Mouse (Mus musculus) macrophage (primary cell): ENCODE measurements at regions not wholly inside any gene's neighbourhood (a gene's known extent, or its start where the extent isn't known, plus 50 kb on each side); places are given as distances from the start of the nearest gene placed in this dataset.

Experiments used
- H3K27ac ChIP-seq: fragments of 350-480 bp; formaldehyde crosslinking; 2 replicates; pipeline ENCODE4 v1.9.0; 2021
- H3K36me3 ChIP-seq: fragments of 350-480 bp; formaldehyde crosslinking; 2 replicates; pipeline ENCODE4 v1.9.0; 2021; ENCODE audit errors: inconsistent target
- H3K4me3 ChIP-seq: fragments of 350-480 bp; formaldehyde crosslinking; 2 replicates; pipeline ENCODE4 v1.9.0; 2021; ENCODE audit errors: inconsistent target
- H3K79me2 ChIP-seq: fragments of 350-480 bp; formaldehyde crosslinking; 2 replicates; pipeline ENCODE4 v1.9.0; 2021; ENCODE audit errors: inconsistent target
- WGBS: methylation state at CpG from one replicate; pipeline ENCODE4 v1.1.7; 2026; ENCODE audit warnings: inconsistent platforms; ENCODE audit not compliant: missing documents; 5-methylcytosine and 5-hydroxymethylcytosine counted together

DNA sequence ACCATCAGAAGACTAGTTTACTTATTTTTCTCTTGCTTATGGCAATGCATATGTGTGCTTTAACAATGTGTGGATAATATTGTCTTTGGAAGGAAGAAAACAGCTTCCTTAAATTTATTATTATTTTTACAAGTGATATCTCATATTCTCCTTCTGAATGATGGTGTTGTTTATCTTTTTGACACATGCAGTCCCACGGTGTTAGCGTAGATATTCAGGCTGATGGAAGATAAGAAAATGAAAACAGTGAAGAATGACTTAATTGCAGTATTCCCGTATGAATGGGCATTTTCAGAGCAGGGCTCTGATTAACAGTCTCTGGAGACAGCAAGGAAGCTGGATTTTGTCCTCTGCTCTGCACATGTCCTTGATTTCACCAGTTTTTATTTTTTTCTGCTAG, 303.5 kb upstream of the Pdcd1 start:
- no peaks in the 10 kb centered on the region for H3K79me2 ChIP-seq
- H3K4me3 ChIP-seq: no peak overlapping the region
- WGBS: 94% methylated on average over 3 of the region's 3 CpGs
- no peak overlapping the region for H3K27ac ChIP-seq
- no peaks in the 10 kb centered on the region for H3K36me3 ChIP-seq

DNA sequence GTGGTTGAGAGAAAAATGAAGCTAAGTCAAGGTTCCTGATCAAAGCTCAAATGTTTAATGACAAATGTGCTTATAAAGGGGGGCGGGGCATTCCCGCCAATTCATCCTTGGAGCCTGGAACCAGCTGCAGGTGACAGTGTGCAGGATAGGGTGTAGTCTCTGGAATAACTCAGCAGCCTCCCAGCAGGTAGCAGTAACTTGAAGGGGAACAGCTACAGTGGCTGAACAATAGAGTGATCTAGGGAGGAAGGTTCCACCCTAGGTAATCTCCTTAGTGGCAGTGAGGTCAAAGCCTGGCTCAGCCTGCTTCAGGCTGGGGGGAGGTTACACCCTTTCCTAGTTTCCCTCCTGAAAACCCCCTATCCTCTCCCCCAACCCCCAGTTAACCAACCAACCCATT, 290.2 kb upstream of the Pdcd1 start:
- WGBS: 83% methylated on average over 2 of the region's 2 CpGs

GRCm38 (mm10) chr1:94341237-94341636, 288.9 kb upstream of the Pdcd1 start:
- H3K4me3 ChIP-seq: no peak overlapping the region
- H3K79me2 ChIP-seq: no peaks in the 10 kb centered on the region
- H3K27ac ChIP-seq: no peak overlapping the region
- 84% methylated on average over 3 of the region's 3 CpGs for WGBS
- no peaks in the 10 kb centered on the region for H3K36me3 ChIP-seq

More for the DNA sequence above, 290.2 kb upstream of the Pdcd1 start:
- no peak overlapping the region for H3K27ac ChIP-seq
- H3K36me3 ChIP-seq: no peaks in the 10 kb centered on the region
- H3K79me2 ChIP-seq: no peaks in the 10 kb centered on the region
- no peak overlapping the region for H3K4me3 ChIP-seq

- Histone ChIP-seq H3K79me2 (no peaks in the 10 kb centered on the region), H3K27ac (no peak overlapping the region), H3K4me3 (no peak overlapping the region), H3K36me3 (no peaks in the 10 kb centered on the region)
Observed at GRCm38 (mm10) chr1:94318029-94318428, 265.7 kb upstream of the Pdcd1 start.

DNA sequence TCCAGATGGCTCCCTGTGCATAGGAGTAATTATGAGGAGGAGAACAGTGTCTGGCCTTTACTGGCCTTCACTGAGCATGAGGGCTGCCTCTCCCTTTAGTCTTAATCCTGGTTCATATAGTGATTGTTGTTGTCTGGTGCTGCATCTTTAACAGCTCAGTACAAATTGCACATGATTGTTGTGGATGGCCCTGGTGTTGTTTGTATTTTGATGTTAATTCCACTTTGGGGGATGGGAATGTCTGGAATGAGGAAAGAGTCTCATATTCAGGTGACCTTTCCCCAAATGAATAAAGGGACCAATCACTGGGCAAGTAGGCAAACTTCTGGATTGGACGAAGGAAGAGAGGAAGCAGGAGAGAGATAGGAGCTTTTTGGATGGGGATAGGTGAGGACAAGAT, 246.0 kb upstream of the Pdcd1 start:
- WGBS: 82% methylated on average over 1 of the region's 1 CpGs
- no peaks in the 10 kb centered on the region for H3K79me2 ChIP-seq
- no peak overlapping the region for H3K27ac ChIP-seq
- H3K36me3 ChIP-seq: no peaks in the 10 kb centered on the region
- H3K4me3 ChIP-seq: no peak overlapping the region

GRCm38 (mm10) chr1:94272569-94272968, 220.2 kb upstream of the Pdcd1 start:
- H3K36me3 ChIP-seq: no peaks in the 10 kb centered on the region

GRCm38 (mm10) chr1:94263313-94263712, 211.0 kb upstream of the Pdcd1 start:
- 89% methylated on average over 8 of the region's 8 CpGs for WGBS

More at GRCm38 (mm10) chr1:94272569-94272968, 220.2 kb upstream of the Pdcd1 start:
- Histone ChIP-seq H3K79me2 (no peaks in the 10 kb centered on the region), H3K4me3 (no peak overlapping the region), H3K27ac (no peak overlapping the region)
- whole genome bisulfite sequencing: 94% methylated on average over 4 of the region's 4 CpGs

GRCm38 (mm10) chr1:94235426-94235825, 183.1 kb upstream of the Pdcd1 start:
- 76% methylated on average over 1 of the region's 1 CpGs for WGBS

More at GRCm38 (mm10) chr1:94263313-94263712, 211.0 kb upstream of the Pdcd1 start:
- Histone ChIP-seq H3K36me3 (no peaks in the 10 kb centered on the region), H3K79me2 (no peaks in the 10 kb centered on the region), H3K27ac (no peak overlapping the region), H3K4me3 (no peak overlapping the region)

DNA sequence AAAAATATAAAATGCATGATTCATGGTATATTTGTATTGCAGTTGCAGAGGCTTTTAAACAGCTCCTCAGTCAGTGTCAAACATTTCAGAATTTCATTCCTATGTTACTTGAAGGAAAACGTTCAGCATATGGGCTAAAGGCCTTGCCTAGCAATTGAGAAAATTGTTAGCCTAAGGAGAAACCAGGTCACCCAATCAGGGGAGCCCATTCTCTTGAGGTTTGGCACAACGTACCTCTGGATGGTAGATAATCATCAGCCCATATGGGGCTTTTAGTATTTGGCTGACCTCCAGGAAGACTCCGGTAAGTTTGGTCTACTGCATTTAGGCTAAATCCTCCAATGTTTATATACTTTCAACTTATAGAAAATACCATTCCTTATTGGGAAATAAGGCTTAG, 168.7 kb upstream of the Pdcd1 start:
- Histone ChIP-seq H3K79me2 (no peaks in the 10 kb centered on the region), H3K36me3 (no peaks in the 10 kb centered on the region)
- 13% methylated on average over 3 of the region's 3 CpGs for WGBS

More at GRCm38 (mm10) chr1:94235426-94235825, 183.1 kb upstream of the Pdcd1 start:
- Histone ChIP-seq H3K36me3 (no peaks in the 10 kb centered on the region), H3K79me2 (no peaks in the 10 kb centered on the region), H3K27ac (no peak overlapping the region), H3K4me3 (no peak overlapping the region)

DNA sequence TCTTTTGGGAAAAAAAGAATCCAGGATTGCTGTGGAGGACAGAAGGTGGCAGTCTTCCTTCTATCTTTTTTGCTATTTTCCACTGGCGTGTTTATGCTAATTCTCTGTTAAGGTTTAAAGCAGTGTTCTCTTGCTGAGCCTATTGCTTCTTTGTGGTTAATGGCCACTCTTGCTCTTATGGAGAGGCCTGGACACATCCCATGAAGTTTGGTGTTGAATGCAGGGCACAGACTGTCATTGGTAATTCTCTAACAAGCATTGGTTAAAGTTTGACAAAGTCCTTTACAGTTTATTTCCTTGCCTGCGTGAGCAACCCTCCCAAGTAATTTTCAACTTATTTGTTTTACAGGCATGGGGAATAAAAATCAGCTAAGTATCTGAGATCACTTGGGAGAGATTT, 165.1 kb upstream of the Pdcd1 start:
- no peak overlapping the region for H3K27ac ChIP-seq
- no peaks in the 10 kb centered on the region for H3K79me2 ChIP-seq
- WGBS: 100% methylated on average over 2 of the region's 2 CpGs
- H3K4me3 ChIP-seq: no peak overlapping the region
- H3K36me3 ChIP-seq: no peaks in the 10 kb centered on the region

More for the DNA sequence above, 168.7 kb upstream of the Pdcd1 start:
- Histone ChIP-seq H3K27ac (no peak overlapping the region), H3K4me3 (no peak overlapping the region)

DNA sequence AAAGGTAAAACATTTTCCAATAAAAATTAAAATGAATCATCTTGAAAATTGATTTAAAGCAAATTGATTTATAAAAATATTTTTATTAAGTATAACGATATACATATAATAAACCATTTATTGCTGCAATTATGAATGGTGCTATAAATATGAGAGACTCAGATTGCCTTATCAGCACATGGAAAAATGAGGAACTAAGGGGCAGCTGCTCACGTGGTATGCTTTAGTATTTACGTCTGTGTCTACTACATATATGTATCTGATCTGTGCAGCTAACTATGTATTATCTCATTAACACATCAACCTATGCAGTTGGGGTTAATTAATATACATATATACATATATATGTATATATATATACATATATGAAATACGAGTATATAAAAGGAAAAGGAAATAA, 156.6 kb upstream of the Pdcd1 start:
- no peaks in the 10 kb centered on the region for H3K79me2 ChIP-seq
- H3K27ac ChIP-seq: no peak overlapping the region
- 29% methylated on average over 3 of the region's 4 CpGs for WGBS
- H3K36me3 ChIP-seq: no peaks in the 10 kb centered on the region
- no peak overlapping the region for H3K4me3 ChIP-seq

DNA sequence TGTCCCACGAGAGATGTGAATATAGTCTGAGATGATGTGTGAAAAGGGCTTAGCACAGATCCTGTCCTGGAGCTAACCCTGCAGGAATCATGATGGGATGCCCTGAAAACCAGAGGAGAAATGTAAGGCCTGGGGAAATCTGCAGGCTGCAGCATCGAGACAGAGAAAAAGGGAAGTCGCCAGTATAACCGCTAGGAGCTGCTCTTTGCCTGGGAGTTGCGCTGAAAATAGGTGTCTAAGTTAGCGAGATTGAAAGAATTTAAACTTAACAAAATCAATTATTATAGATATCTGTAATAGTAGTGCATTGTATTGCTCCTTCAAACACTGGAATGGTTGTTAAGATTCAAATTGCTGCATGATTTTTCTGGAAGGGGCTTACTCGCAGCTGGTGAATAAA, 155.5 kb upstream of the Pdcd1 start:
- Histone ChIP-seq H3K27ac (no peak overlapping the region), H3K79me2 (no peaks in the 10 kb centered on the region), H3K4me3 (no peak overlapping the region), H3K36me3 (no peaks in the 10 kb centered on the region)
- 79% methylated on average over 7 of the region's 7 CpGs for WGBS

DNA sequence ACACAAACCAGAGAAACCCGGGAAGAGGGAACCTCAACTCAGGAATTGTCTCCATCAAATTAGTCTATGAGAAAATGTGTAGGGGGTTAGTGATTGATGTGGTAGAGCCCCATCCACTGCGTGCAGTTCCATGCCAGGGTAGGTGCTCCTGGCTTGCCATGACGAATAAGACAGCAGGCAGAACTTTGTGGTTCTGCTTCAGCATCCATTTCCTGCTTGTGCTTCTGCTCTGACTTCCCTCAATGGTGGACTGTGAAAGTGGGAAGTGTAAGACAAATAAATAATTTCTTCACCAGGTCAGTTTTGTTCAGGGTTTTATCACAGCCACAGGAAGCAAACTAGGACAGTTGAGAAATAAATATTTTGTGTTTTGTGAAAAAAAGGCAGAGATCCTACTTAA, 150.9 kb upstream of the Pdcd1 start:
- Histone ChIP-seq H3K27ac (no peak overlapping the region), H3K36me3 (no peaks in the 10 kb centered on the region), H3K79me2 (no peaks in the 10 kb centered on the region), H3K4me3 (no peak overlapping the region)
- WGBS: 34% methylated on average over 3 of the region's 3 CpGs

DNA sequence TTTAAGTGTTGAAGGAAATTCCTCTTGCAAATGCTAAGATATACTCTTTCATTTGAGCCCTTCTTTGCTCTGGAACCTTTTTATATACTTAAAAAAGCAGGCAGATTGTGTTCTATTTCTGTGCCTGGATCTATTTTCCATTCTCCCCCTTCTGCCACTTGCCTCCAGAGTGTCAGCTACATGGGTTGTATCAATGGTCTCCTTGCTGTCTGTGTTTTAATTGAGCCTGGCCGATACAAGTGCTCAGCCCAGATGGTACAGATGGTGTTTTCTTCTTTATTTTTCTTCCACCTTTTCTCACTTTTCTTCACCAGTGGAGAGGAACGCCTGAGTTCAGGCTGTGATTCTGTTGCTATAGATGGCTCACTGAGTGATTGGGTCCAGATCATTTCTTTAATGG, 131.5 kb upstream of the Pdcd1 start:
- Histone ChIP-seq H3K79me2 (no peaks in the 10 kb centered on the region), H3K27ac (no peak overlapping the region), H3K36me3 (no peaks in the 10 kb centered on the region), H3K4me3 (no peak overlapping the region)
- WGBS: 95% methylated on average over 2 of the region's 2 CpGs

GRCm38 (mm10) chr1:94149958-94150357, 97.6 kb upstream of the Pdcd1 start:
- Histone ChIP-seq H3K27ac (no peak overlapping the region), H3K79me2 (no peaks in the 10 kb centered on the region), H3K4me3 (no peak overlapping the region), H3K36me3 (no peaks in the 10 kb centered on the region)
- WGBS: 98% methylated on average over 4 of the region's 4 CpGs

- Histone ChIP-seq H3K79me2 (no peaks in the 10 kb centered on the region), H3K4me3 (peak overlapping the region; percentile 2; the same call in 1 of the 2 replicates), H3K36me3 (no peaks in the 10 kb centered on the region), H3K27ac (no peak overlapping the region)
- WGBS: 3% methylated on average over 4 of the region's 4 CpGs
Observed at GRCm38 (mm10) chr1:94147015-94147414, 94.7 kb upstream of the Pdcd1 start.
